Mouse (Mus musculus): Measurements from ENCODE around the gene Slc44a1. TPM values are rescaled to one million over a fixed set of nuclear protein-coding genes. Genes with fewer than 3 reads are reported as not detected.

Gene Slc44a1
- total RNA-seq, 1 experiment from 2014 or later: 63.9 TPM

DNA sequence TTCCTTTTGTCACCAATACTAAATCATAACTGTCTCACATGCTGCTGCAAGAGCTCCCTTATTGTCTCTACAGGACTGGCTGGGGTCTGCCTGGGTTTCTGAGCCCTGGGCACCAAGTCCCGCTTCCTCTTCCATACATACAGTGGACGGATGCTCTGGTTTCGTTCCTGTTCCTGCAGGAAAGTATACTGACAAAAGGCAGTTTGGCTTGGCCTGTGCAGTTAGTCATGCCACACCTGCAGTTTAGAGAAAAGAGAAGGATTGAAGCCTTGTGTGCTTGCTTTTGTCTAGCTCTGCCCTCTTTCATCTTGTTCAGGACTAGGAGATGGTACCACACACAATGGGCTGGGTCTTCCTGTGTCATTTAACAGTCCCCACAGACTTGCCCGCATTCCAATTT lies 149.3 kb downstream of the Slc44a1 start:
- no peak for ATAC-seq (ENCODE audit: extremely low read depth, insufficient number of reproducible peaks, low FRiP score, poor library complexity, severe bottlenecking)

DNA sequence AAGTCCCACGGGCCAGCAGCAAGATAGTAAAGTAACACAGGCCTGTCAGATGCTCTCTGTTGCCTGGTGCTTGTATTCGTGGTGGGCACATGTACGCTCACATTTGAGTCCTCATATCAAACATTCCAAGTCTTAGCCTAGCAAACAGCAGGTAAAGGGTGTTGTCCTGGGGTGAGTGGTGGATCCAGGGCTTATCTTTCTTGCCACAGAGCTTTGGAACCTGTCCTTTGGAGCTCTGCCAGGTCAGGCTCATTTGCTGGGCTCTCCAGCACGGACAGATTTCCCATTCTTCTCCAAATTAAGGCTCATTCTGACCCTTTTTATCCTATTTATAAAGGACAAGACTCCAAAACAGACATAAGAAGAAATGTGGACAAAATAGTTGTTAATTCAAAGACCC lies 149.9 kb downstream of the Slc44a1 start:
- no peak for ATAC-seq (ENCODE audit: extremely low read depth, insufficient number of reproducible peaks, low FRiP score, poor library complexity, severe bottlenecking)

DNA sequence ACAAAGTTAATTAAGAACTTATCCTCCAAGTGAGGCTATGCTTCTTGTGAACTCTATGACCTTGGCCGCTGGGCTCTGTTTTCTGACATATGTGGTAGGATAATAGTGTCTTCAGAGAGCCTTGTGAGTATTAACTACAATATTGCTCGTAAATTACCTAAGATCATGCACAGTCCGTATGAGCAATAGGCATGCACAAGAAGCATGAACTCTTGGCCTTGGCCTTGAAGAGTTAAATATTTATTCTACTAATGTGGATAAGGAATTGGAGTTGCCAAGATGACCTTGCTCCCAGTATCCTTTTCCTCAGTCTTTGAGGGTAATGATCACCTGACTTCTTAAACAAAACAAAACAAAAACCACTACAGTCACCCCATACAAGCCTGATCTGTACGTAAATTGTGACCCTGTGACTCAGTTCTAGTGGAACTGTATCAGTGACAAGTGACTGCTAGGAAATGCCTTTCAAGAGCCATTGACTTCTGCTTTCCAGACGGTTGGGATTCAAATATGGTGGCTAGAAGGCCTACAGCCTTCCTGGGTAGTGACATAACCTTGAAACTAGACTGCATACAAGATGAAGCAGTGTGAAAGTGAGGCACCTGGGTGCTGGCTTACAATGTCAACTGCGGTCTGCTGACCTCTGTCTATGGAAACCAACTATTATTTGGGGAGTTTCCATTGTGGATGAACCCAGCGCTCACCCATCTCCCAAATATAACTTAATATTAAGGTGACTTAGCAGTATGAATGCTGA lies 150.7 kb downstream of the Slc44a1 start:
- no peak for ATAC-seq (ENCODE audit: extremely low read depth, insufficient number of reproducible peaks, low FRiP score, poor library complexity, severe bottlenecking)

DNA sequence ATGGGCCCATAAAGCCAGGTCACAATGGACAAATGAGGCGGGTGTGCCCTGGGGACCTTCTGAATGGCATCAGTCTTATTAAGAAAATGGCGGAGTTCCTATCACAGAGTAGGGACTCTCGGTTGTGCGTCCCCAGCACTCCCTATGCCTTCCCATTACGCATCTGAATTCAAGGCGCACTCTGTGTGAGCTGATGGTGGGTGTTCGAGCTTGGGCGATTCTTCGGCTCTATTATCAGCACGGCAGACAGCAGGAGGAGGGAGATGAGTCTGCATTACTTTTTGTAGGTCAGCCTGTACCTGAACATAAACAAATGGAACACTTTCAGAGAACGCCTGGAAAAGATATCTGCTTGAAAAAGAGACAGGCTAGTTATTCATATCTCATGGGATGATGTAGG lies 151.3 kb downstream of the Slc44a1 start:
- no peak for ATAC-seq (ENCODE audit: extremely low read depth, insufficient number of reproducible peaks, low FRiP score, poor library complexity, severe bottlenecking)

DNA sequence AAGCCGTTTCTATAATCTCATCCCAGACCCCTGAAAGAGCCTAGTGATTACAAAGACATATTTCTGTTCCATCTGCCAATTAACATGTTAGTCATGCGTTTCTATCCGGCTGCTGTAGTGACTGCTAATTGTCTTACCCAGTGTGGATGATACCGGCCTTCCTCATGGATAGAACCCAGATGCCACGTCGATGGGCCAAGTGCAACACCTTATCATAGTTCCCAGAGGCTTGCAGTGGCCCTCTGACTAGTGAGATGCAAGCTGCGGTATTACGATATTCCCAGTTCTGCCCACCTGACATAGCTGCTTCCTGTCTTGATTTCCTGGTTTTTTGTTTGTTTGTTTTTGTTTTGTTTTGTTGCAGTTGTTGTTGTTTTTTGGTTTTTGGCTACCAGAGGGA lies 151.7 kb downstream of the Slc44a1 start:
- no peak for ATAC-seq (ENCODE audit: extremely low read depth, insufficient number of reproducible peaks, low FRiP score, poor library complexity, severe bottlenecking)

DNA sequence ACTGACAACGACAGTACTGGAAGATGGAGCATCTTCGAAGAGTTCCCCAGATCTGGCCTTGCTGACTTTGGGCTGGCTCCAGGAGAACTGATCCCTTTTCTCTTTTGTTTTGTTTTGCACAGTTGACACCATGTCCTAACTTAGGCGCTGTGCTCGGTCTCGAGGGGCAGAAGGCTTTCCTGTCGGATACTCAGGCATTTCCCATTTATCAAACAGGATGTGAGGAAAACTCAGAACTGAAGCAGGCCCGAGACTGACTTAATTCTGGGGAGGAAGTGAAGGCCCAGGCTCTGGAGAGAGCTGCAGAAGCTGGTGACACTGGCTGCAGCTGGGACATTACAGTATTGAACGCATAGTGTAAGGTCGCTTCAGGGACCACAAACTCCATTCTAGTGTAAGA lies 152.2 kb downstream of the Slc44a1 start:
- no peak for ATAC-seq (ENCODE audit: extremely low read depth, insufficient number of reproducible peaks, low FRiP score, poor library complexity, severe bottlenecking)

DNA sequence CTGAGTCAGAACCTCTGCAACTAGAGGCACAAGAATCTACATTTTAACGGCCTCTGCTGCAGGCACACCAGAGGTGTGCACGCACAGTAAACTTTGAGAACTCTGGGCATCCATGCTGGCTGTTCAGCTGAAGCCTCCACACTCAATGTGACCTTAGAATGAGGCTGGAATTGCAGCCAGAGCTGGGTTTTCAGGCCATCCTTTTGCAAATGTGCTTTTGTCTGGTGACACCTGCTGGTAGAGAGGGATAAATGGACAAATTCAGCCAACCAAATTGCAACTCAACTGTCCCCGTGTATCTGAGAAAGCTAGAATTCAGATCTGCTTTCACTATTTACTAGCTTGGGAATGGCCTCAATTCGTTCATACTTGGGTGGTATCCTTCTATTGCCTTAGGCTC lies 154.0 kb downstream of the Slc44a1 start:
- ATAC-seq (ENCODE audit: extremely low read depth, insufficient number of reproducible peaks, low FRiP score, poor library complexity, severe bottlenecking): no peak

DNA sequence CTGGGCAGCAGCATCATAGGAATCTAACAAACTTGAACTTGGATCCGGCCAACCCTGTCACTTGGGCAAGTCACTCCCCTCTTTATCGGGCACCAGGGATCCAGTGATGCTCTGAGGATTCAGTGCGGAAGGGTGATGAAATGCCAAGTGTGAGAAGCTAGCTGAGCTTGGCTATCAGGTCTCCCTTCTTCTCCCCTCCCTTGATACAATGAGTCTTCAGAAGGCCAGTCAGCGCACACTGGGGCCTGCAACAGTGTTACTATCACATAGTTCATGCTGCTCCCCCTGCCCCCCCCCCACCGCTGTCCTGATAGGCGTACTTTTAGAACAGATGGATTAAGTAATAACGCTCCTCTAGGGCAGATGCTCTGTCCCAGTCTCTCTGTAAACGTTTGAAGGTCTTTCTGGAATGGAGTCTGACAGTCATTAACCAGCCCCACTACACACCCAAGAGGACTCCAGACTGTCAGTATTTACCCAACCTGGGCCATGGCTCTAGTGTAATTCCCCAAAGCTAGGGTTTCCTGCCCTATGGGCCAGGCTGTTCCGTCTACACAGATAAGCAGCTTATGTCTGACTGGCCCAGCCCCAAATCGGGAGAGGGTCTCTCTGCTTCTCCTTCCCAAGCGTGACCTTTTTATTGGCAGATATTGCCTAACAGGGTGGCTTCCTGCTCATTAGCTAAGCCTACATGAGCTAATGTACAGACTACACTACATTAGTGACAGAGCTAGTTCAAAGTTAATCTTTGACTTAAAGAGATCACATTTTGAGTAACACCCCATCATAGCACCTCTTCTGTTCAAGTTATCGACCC lies 155.2 kb downstream of the Slc44a1 start:
- ATAC-seq (ENCODE audit: extremely low read depth, insufficient number of reproducible peaks, low FRiP score, poor library complexity, severe bottlenecking): no peak

DNA sequence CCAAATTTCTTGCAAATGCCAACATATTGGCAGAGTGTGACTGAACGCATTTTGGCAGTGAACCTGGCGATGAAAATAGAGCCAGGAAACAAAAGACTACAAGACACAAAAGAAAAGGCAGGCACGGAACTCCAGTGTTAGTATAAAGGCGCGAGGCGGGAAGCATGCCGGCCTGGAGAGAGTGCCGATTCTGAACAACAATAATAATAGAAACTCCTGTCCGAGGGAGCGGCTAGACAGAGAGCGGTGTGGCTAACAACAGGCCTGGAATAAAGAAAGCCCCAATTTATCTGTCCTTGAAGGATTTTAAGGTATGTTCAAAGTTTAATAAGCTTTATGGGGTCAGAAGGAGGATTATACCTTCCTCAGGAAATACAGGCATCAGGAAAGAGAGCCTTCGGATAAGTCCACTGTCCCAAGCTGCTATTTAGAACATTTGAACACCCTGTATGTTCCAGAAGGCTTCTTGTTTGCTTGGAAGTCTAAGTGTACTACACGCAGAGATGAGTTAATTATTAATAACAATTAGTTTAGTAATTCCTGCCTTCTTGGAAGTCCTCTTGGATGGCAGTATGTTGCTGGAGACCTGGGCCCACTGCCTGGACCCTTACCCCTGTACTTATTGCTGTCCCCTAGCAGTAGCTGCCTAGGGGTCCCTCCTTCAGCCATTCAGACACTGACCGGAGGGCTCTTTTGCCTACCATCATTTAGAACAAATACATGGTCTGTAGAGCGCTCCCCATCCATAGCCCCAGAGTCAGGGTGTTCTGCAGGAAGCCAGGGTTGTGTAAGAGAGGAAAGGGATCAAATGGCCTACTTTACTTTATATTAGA lies 156.1 kb downstream of the Slc44a1 start:
- no peak for ATAC-seq (ENCODE audit: extremely low read depth, insufficient number of reproducible peaks, low FRiP score, poor library complexity, severe bottlenecking)

DNA sequence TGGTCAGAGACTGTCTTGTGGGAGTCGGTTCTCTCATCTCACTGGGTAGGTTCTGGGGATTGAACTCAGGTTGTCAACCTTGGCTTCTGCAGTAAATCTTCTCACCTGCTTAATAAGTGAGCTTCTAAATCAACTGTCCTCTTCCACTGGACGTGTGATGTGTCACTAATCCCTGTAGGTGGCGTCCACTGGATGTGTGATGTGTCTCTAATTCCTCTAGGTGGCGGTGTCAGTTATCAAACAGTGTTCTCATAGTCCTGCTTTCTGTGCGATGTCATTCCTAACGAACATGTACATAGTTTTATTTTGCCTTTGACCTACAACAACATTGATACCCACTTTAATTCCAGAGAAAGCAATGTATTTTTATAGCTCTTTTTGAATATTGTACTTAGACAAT lies 160.2 kb downstream of the Slc44a1 start:
- no peak for ATAC-seq (ENCODE audit: extremely low read depth, insufficient number of reproducible peaks, low FRiP score, poor library complexity, severe bottlenecking)

DNA sequence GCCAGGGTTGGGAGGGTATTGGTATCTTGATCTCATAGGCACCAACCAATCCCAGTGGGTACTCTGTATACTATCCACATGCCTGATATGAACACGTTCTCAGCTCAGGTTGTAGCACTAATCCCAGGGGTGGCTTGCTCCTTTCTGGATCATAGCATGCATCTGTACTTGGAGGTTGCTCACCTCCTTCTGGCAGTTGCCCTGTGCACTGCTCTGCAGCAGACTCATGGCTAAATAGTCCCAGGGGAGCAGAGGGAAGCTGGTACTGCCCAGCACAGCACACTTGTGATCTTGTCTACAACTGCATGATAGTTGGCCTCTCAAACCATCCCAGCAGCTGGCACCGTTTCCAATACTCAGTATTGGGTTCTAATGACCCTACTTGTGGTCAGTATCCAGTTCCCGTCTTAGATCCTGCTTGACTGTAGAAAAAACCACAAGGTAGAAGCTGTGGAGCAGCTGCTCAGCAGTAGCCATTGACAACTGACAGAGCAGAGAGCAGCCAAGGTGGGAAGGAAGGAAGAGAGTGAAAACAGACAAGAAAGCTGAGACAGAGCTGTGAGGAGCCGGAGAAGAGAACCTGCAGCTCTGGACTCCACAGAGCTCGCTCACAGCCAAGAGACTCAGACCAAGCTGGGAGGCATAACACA lies 174.5 kb downstream of the Slc44a1 start:
- ATAC-seq (ENCODE audit: extremely low read depth, insufficient number of reproducible peaks, low FRiP score, poor library complexity, severe bottlenecking): no peak

DNA sequence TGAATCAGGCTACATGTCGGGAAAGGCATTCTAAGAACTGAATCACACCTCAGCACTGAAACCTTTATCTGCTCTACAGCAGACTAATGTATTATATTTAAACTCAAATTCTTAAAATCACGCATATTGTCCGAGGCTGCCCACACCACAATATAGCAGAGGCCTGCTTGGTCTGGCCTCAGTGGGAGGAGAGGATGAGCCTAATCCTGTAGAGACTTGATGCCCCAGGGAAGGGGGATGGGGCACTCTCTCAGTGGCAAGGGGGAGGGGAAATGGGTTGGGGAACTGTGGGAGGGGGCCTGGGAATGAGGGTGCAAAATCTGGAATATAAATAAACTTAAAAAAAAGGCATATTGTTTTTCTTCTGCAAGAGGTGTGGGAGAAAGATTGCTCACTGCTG lies 177.8 kb downstream of the Slc44a1 start:
- ATAC-seq (ENCODE audit: extremely low read depth, insufficient number of reproducible peaks, low FRiP score, poor library complexity, severe bottlenecking): no peak

DNA sequence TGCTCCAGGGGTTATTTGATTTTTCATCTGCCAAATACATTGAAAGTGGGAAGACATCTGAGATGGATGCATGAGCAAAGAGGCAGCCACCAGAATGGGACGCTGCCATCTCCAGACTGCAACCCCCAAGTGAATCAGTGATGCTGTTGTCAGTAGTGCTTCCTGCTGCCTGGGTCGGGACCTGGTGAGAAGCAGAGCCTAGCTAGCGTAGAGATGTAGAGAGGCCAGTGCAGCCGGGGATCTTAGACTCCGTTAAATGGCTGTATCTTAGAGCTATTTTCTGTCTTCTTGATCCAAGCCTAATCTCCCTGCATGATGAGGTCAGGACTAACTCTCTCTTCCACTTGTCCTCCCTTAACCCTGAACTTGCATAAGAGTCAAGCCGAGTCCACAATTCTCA lies 179.9 kb downstream of the Slc44a1 start:
- no peak for ATAC-seq (ENCODE audit: extremely low read depth, insufficient number of reproducible peaks, low FRiP score, poor library complexity, severe bottlenecking)

DNA sequence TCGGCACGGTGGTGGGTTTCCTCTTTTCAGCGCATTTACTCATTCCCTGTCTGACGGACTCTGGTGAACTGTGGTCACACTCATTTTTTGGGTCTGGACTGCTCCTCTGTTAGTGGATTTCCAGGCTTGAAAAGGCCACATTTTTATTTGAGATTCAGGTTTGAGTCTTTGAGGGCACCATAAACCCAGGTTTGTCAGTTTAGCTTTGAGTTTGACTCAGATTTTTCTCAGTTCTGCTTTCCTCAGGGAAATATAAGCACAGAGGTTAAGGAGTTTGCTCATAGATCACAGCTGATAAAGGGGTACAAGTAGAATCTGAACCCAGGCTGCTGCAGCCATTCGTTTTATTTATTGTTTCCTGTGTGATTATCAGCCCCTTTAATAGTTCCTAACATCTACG lies 180.9 kb downstream of the Slc44a1 start:
- ATAC-seq (ENCODE audit: extremely low read depth, insufficient number of reproducible peaks, low FRiP score, poor library complexity, severe bottlenecking): no peak

DNA sequence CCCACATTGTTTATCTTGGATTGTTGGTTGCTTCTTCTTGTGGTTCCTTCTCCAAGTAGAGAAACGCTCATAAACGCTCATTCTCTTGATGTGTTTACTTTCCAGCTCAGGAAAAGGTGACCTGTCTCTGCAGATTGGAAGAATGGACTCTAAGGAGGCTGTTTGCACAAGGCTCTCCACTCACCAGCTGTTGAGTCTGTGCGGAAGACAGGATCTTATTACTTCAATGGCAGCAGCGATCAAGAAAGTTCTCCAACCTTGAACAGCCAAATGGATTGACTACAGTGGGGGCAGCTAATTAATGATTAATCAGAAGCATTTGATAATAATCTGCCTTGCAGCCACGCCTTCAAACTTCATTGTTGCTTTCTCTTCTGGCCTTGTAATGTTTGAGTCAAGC lies 181.3 kb downstream of the Slc44a1 start:
- ATAC-seq (ENCODE audit: extremely low read depth, insufficient number of reproducible peaks, low FRiP score, poor library complexity, severe bottlenecking): no peak

DNA sequence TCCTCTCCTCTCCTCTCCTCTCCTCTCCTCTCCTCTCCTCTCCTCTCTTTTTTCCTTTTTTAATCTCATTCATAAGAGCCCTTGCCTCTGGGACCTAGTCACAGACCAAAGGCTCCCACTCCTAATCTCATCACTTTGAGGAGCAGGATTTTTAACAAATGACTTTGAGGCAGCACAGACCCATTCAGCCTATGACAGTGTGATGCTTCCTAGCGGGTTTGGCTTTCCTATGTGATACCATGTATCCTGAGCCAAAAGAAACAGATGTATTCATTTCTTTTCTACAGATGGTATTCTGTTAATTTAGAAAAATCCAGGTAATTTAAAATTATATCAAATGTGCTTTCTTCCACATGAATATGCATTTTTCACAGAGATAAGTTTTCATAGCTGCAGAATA lies 183.5 kb downstream of the Slc44a1 start:
- ATAC-seq (ENCODE audit: extremely low read depth, insufficient number of reproducible peaks, low FRiP score, poor library complexity, severe bottlenecking): no peak

DNA sequence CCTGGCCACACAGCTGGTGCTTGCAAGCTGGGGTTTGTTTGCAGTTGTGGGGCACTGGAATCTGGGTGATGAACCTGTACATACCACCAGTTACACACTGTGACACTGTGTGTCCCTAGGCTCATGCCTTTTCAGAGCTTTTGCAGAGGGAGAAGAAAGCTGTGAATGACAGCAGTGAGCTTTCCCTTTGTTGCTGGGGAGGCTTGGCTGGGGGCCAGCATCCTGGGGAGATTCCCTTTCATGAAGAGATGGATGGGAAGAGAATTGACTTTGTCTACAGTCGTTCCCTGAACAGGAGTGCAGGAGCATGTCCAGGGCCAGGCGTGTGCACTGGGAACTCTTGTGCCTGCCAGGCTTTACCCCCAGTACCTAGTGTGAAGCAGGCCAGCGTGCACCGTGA lies 184.6 kb downstream of the Slc44a1 start:
- no peak for ATAC-seq (ENCODE audit: extremely low read depth, insufficient number of reproducible peaks, low FRiP score, poor library complexity, severe bottlenecking)

DNA sequence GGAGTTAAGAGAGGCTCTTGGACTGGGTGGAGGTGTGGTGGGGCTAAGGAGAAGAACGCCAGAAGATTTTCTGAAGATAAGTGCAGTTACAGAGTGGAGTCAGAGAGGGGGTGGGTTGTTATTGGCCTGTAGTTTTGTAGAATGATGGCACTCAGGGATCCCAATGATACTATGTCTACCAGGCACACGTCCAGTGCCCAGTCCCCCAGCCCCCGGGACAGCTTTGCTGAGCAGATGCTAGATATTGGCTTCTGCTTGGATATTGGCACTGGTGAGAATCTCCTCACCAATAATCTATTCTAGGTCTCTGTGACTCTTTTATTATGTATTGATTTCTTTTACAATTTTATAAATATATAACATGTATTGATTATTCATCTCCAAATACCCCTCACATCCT lies 185.1 kb downstream of the Slc44a1 start:
- ATAC-seq (ENCODE audit: extremely low read depth, insufficient number of reproducible peaks, low FRiP score, poor library complexity, severe bottlenecking): no peak

DNA sequence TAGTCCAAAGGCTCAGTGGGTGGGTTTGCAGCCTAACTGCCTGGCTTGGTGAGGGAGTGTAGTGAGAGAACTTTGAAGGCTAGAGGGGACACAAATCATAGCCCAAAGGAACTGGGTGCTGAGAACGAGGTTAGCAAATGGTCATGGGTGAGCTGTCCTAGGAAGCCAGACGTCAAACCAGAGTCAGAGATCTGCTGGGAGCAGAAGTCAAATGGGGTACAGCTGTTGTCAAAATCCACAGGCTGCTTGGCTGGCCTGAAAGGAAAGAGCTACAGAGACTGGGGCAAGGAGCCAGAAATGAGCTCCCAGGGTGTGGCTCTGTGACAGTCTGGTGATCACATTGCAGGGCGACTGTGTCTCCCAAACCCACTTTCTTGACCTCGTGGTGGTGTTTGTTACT lies 188.7 kb downstream of the Slc44a1 start:
- ATAC-seq (ENCODE audit: extremely low read depth, insufficient number of reproducible peaks, low FRiP score, poor library complexity, severe bottlenecking): no peak
